Mouse (Mus musculus): ENCODE results near the gene Gm20388. TPM values are rescaled to one million over a fixed set of nuclear protein-coding genes. Genes with fewer than 3 reads are reported as not detected.

The Gm20388 gene
- total and polyA plus RNA-seq, 2 experiments from 2014 or later = 17.3 TPM; not detected in 1

DNA sequence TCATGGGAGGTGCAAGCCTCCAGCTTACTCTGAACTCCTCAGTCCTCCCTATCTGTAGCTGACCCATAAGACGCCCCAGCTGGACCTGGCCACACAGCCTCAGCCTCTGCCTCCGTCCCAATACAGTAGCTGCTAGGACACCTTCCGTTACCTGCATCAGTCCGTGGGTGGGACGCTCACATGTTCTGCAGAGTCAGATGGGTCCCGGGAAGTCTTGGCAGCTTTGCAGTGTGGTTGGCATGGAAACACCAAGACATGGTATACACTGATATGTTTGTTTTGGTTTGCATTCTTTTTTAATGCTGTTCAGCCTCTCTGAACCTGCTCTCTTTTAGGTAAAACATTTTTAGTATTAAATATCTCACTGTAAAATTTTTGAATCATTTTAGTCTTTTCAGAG, 3925.7 kb downstream of the Gm20388 start:
- Histone ChIP-seq H3K9me3 (replicated peaks; ENCODE audit: control insufficient read depth, low read length) (no peaks in the 10 kb centered on the region), H3K36me3 (replicated peaks; ENCODE audit: control insufficient read depth, insufficient read depth, low read length) (peaks cover 37% of the 10 kb centered on the region), H3K27ac (ENCODE audit: low read depth) (no peak overlapping the region), H3K4me3 (ENCODE audit: low read depth, low read length) (no peak overlapping the region), H3K27me3 (ENCODE audit: control insufficient read depth, insufficient read depth, low read length) (no peaks in the 10 kb centered on the region), H3K4me2 (ENCODE audit: low read depth, low read length) (no peak overlapping the region), H3K9ac (replicated peaks; ENCODE audit: low read depth, low read length) (no peak overlapping the region), H3K4me1 (ENCODE audit: control insufficient read depth, insufficient read depth) (no peaks in the 10 kb centered on the region)
- TF ChIP-seq CTCF (IDR thresholded peaks at IDR 0.05; ENCODE audit: low read depth) = no peak
- no peak for TF ChIP-seq EP300 (IDR thresholded peaks at IDR 0.05; ENCODE audit: low read depth)
- whole genome bisulfite sequencing = 78% methylated on average over 6 of the region's 6 CpGs
- no peak for DNase-seq (ENCODE audit: low spot score)
- no peak for ATAC-seq (ENCODE audit: insufficient read depth, low read depth)

DNA sequence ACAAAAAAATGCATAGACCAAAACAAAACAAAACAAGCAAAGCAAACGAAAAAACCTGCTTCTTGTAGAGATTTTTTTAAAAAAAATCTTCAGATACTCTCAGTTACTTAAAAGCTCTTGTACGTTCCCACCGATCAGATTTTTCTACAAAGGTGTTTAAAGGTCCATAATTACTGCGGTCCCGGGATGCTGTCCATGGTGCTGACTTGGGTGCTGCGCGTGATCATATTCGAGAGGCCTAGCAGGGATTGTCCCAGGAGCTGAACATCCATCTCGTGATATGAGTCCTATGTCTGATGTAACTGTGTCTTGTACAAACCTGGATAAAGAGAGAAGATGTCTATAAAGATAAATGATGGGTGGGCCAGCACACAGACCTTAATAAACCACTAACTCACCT, 3927.9 kb downstream of the Gm20388 start:
- whole genome bisulfite sequencing = 67% methylated on average over 9 of the region's 9 CpGs
- Histone ChIP-seq H3K9me3 (replicated peaks; ENCODE audit: control insufficient read depth, low read length) (no peaks in the 10 kb centered on the region), H3K4me1 (ENCODE audit: control insufficient read depth, insufficient read depth) (no peaks in the 10 kb centered on the region), H3K9ac (replicated peaks; ENCODE audit: low read depth, low read length) (no peak overlapping the region), H3K4me3 (ENCODE audit: low read depth, low read length) (no peak overlapping the region), H3K36me3 (replicated peaks; ENCODE audit: control insufficient read depth, insufficient read depth, low read length) (peaks cover 37% of the 10 kb centered on the region), H3K27me3 (ENCODE audit: control insufficient read depth, insufficient read depth, low read length) (no peaks in the 10 kb centered on the region), H3K4me2 (ENCODE audit: low read depth, low read length) (no peak overlapping the region), H3K27ac (ENCODE audit: low read depth) (no peak overlapping the region)
- peak; percentile 16 for DNase-seq (ENCODE audit: low spot score)
- no peak for TF ChIP-seq CTCF (IDR thresholded peaks at IDR 0.05; ENCODE audit: low read depth)
- no peak for TF ChIP-seq EP300 (IDR thresholded peaks at IDR 0.05; ENCODE audit: low read depth)
- ATAC-seq (ENCODE audit: insufficient read depth, low read depth) = no peak

DNA sequence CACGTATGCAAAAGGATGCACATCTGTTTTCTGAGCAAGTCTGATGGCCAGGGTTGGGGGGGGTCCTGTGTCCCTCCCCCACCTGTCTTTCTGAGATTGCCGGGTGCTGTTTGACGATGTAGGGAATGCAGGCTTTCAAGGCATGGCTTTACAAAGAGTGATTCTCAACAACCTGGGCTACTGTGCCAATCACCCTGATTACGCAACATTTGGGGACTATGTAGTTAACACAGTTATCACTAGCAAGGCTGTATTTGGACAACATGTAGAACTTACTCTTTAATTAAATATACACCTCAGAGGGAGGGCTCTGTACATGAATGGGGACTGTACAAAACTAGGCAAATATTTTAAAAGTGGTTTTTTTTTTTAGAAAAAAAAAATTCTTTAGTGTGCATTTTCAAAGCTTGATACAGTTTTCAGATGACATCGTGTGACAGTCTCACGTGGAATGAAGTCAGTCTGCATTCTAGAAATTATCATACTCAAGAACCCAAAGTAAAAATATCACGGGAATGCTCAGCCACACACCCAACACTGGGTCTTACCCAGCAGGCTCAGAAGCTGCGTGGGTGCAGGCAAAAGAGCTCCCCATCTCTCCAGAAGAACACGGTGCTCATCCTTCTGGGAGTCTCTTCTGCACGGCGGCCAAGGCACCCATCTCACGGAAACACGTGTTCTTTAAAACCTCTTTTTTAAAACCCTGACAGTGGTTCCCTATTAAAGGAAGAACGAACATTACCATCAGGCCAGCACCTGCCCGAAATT, 3930.1 kb downstream of the Gm20388 start:
- no peak overlapping the region for H3K27ac ChIP-seq (ENCODE audit: low read depth)
- no peak for ATAC-seq (ENCODE audit: insufficient read depth, low read depth)
- no peak overlapping the region for H3K9ac ChIP-seq (replicated peaks; ENCODE audit: low read depth, low read length)
- no peak for DNase-seq (ENCODE audit: low spot score)
- no peak overlapping the region for H3K4me3 ChIP-seq (ENCODE audit: low read depth, low read length)
- no peaks in the 10 kb centered on the region for H3K9me3 ChIP-seq (replicated peaks; ENCODE audit: control insufficient read depth, low read length)
- 82% methylated on average over 15 of the region's 15 CpGs for WGBS
- H3K4me2 ChIP-seq (ENCODE audit: low read depth, low read length) = no peak overlapping the region
- H3K4me1 ChIP-seq (ENCODE audit: control insufficient read depth, insufficient read depth) = no peaks in the 10 kb centered on the region
- peaks cover 16% of the 10 kb centered on the region; the same call in 1 of the 2 replicates for H3K36me3 ChIP-seq (replicated peaks; ENCODE audit: control insufficient read depth, insufficient read depth, low read length)
- no peaks in the 10 kb centered on the region for H3K27me3 ChIP-seq (ENCODE audit: control insufficient read depth, insufficient read depth, low read length)
- TF ChIP-seq CTCF (IDR thresholded peaks at IDR 0.05; ENCODE audit: low read depth) (no peak), EP300 (IDR thresholded peaks at IDR 0.05; ENCODE audit: low read depth) (no peak)

DNA sequence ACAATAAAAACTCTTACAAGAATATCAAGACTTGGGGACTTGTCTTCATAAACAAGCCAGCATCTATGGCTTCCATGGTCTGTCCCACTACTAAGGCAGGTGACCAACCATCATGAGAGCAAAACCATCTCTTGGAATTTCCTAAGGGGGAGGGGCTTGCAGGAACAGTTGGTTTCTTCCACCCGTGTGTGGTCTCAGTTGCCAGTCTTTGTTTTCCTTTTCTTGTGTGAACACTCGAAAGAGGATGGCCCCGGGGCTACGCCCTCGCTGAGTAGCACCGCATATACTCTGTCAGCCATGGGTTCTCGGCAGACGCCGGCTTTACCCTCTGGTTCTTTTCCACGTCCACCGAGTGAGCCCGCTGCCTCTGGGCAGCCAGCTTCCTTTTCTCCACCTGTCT, 3931.4 kb downstream of the Gm20388 start:
- TF ChIP-seq EP300 (IDR thresholded peaks at IDR 0.05; ENCODE audit: low read depth) = no peak
- TF ChIP-seq CTCF (IDR thresholded peaks at IDR 0.05; ENCODE audit: low read depth) = no peak
- H3K9me3 ChIP-seq (replicated peaks; ENCODE audit: control insufficient read depth, low read length) = no peaks in the 10 kb centered on the region
- H3K9ac ChIP-seq (replicated peaks; ENCODE audit: low read depth, low read length) = no peak overlapping the region
- WGBS = 84% methylated on average over 12 of the region's 12 CpGs
- no peak overlapping the region for H3K4me3 ChIP-seq (ENCODE audit: low read depth, low read length)
- H3K4me2 ChIP-seq (ENCODE audit: low read depth, low read length) = no peak overlapping the region
- H3K27me3 ChIP-seq (ENCODE audit: control insufficient read depth, insufficient read depth, low read length) = no peaks in the 10 kb centered on the region
- ATAC-seq (ENCODE audit: insufficient read depth, low read depth) (no peak), DNase-seq (ENCODE audit: low spot score) (no peak)
- no peak overlapping the region for H3K27ac ChIP-seq (ENCODE audit: low read depth)
- H3K36me3 ChIP-seq (replicated peaks; ENCODE audit: control insufficient read depth, insufficient read depth, low read length) = peaks cover 13% of the 10 kb centered on the region; the same call in 1 of the 2 replicates
- no peaks in the 10 kb centered on the region for H3K4me1 ChIP-seq (ENCODE audit: control insufficient read depth, insufficient read depth)

DNA sequence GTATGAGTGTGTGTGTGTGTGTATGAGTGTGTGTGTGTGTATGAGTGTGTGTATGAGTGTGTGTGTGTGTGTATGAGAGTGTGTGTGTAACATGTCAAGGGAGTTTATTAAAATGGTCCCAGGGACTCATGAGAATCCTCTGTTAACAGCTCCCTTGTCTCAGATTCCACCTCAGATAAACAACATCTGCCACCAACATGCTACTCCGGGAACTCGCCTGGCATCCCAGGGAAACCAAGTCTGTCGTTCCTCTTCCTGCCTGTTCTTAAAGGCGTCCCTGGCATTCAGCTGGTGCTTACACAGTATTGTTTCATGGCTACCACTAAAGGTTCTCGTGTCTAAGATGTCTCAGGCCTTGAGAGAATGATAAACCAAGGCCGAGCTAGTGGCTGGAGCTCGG, 3933.7 kb downstream of the Gm20388 start:
- TF ChIP-seq CTCF (IDR thresholded peaks at IDR 0.05; ENCODE audit: low read depth) (no peak), EP300 (IDR thresholded peaks at IDR 0.05; ENCODE audit: low read depth) (no peak)
- H3K9ac ChIP-seq (replicated peaks; ENCODE audit: low read depth, low read length) = no peak overlapping the region
- DNase-seq (ENCODE audit: low spot score) (no peak), ATAC-seq (ENCODE audit: insufficient read depth, low read depth) (no peak)
- no peak overlapping the region for H3K4me2 ChIP-seq (ENCODE audit: low read depth, low read length)
- H3K4me3 ChIP-seq (ENCODE audit: low read depth, low read length) = no peak overlapping the region
- WGBS = 76% methylated on average over 7 of the region's 7 CpGs
- H3K27me3 ChIP-seq (ENCODE audit: control insufficient read depth, insufficient read depth, low read length) = no peaks in the 10 kb centered on the region
- peaks cover 12% of the 10 kb centered on the region; the same call in 1 of the 2 replicates for H3K36me3 ChIP-seq (replicated peaks; ENCODE audit: control insufficient read depth, insufficient read depth, low read length)
- no peaks in the 10 kb centered on the region for H3K9me3 ChIP-seq (replicated peaks; ENCODE audit: control insufficient read depth, low read length)
- H3K27ac ChIP-seq (ENCODE audit: low read depth) = no peak overlapping the region
- no peaks in the 10 kb centered on the region for H3K4me1 ChIP-seq (ENCODE audit: control insufficient read depth, insufficient read depth)

DNA sequence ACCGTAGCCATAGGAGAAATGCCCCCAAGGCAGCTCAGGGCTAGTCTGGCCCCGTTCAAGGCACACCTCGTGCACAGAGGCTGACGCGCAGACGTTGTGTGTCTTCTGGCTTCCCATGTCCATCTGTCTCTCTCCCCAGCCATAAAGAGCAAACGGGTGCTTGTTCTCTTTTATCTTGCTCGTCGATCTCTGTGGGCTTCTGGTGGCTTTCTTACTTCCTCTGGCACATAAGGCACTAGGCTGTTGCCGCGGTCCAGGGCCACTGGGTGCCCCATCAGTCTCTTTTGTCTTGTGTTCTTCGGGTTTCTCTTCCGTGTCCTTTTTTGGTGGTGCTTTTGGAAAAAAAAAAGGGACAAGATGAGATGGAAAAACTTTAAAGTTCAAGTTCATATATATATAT, 3934.5 kb downstream of the Gm20388 start:
- no peaks in the 10 kb centered on the region for H3K9me3 ChIP-seq (replicated peaks; ENCODE audit: control insufficient read depth, low read length)
- no peak for DNase-seq (ENCODE audit: low spot score)
- H3K27ac ChIP-seq (ENCODE audit: low read depth) = no peak overlapping the region
- no peak for ATAC-seq (ENCODE audit: insufficient read depth, low read depth)
- H3K27me3 ChIP-seq (ENCODE audit: control insufficient read depth, insufficient read depth, low read length) = no peaks in the 10 kb centered on the region
- no peaks in the 10 kb centered on the region for H3K4me1 ChIP-seq (ENCODE audit: control insufficient read depth, insufficient read depth)
- H3K4me3 ChIP-seq (ENCODE audit: low read depth, low read length) = no peak overlapping the region
- no peak overlapping the region for H3K9ac ChIP-seq (replicated peaks; ENCODE audit: low read depth, low read length)
- TF ChIP-seq EP300 (IDR thresholded peaks at IDR 0.05; ENCODE audit: low read depth) = no peak
- no peak for TF ChIP-seq CTCF (IDR thresholded peaks at IDR 0.05; ENCODE audit: low read depth)
- WGBS = 86% methylated on average over 13 of the region's 13 CpGs
- H3K4me2 ChIP-seq (ENCODE audit: low read depth, low read length) = no peak overlapping the region
- 0 out of 2 replicates have a peak, but pooled peaks cover 10% of the 10 kb centered on the region for H3K36me3 ChIP-seq (replicated peaks; ENCODE audit: control insufficient read depth, insufficient read depth, low read length)
